Mouse (Mus musculus) ovary, adult 10 weeks (tissue): Measurements from ENCODE around the gene Bub1. TPM values are rescaled to one million over a fixed set of nuclear protein-coding genes. Genes with fewer than 3 reads are reported as not detected.

ENCODE experiments used
- polyA plus RNA-seq: library from polyadenylated mRNA; stranded (reverse); fragments of 350-450 nt; fragmentation: Illumina TruSeq; extraction: RNeasy Lipid Tissue Mini Kit (QIAGEN cat#74804); gene quantifications from one replicate; pipeline ENCODE4 v1.2.3, GENCODE M21; 2014

Gene Bub1
- 86.8 TPM for polyA plus RNA-seq

GRCm38 (mm10) chr2:127831401-127832102 lies at the start of gene Bub1:
Bub1 (minus strand) TSS chr2:127831865.

GRCm38 (mm10) chr2:127838576-127838975 lies 6.9 kb upstream of the Bub1 start, which contains the start of gene Acoxl:
Acoxl (plus strand) TSS chr2:127838876.

GRCm38 (mm10) chr2:127791919-127792603 lies 39.6 kb downstream of the Bub1 start, which contains the start of gene Mtln:
Mtln (minus strand) TSS chr2:127792488.

GRCm38 (mm10) chr2:127788440-127789116 lies 43.1 kb downstream of the Bub1 start, which contains the start of gene Nphp1:
Nphp1 (minus strand) TSS chr2:127788897.

Other genes with a start within 250 kb of the Bub1 start
- gene Zfp661, start 244.8 kb downstream of the Bub1 start, polyA plus RNA-seq: 6.9 TPM
- 17.5 TPM for gene Mrps5, start 244.6 kb downstream of the Bub1 start, polyA plus RNA-seq
- gene Mal, start 175.2 kb downstream of the Bub1 start, polyA plus RNA-seq: 17.5 TPM
- 0.97 TPM for gene Mall, start 101.9 kb downstream of the Bub1 start, polyA plus RNA-seq
- gene Nphp1, start 43.0 kb downstream of the Bub1 start, polyA plus RNA-seq: 14.5 TPM
- gene Mtln, start 39.4 kb downstream of the Bub1 start, polyA plus RNA-seq: 48.2 TPM
- 0.40 TPM for gene Acoxl, start 7.0 kb upstream of the Bub1 start, polyA plus RNA-seq